Mouse (Mus musculus) forebrain, embryonic 10.5 days (tissue): Measurements from ENCODE around the gene Arhgef26. TPM values are rescaled to one million over a fixed set of nuclear protein-coding genes. Genes with fewer than 3 reads are reported as not detected.

ENCODE experiments used
- DNase-seq: peaks from one replicate; pipeline ENCODE4 v3.0.0-alpha.2; 2017; ENCODE audit warnings: low spot score; ENCODE audit errors: extremely low spot score
- H3K27ac ChIP-seq: fragments of 300-500 bp; sonication (generic); 2 replicates; pipeline ENCODE4 v1.5.1; 2016; ENCODE audit warnings: mild to moderate bottlenecking
- H3K27me3 ChIP-seq: fragments of 300-500 bp; sonication (generic); 2 replicates; pipeline ENCODE4 v1.6.1; 2016; ENCODE audit warnings: mild to moderate bottlenecking; ENCODE audit not compliant: poor library complexity, severe bottlenecking
- H3K36me3 ChIP-seq: fragments of 300-500 bp; sonication (generic); replicated peaks from 2 replicates; pipeline ENCODE4 v1.6.1; 2016; ENCODE audit warnings: mild to moderate bottlenecking, moderate library complexity
- H3K4me1 ChIP-seq: fragments of 300-500 bp; sonication (generic); 2 replicates; pipeline ENCODE4 v1.6.1; 2016
- H3K4me3 ChIP-seq: fragments of 300-500 bp; sonication (generic); 2 replicates; pipeline ENCODE4 v1.5.1; 2016; ENCODE audit warnings: mild to moderate bottlenecking, moderate library complexity
- H3K9me3 ChIP-seq: fragments of 300-500 bp; sonication (generic); 2 replicates; pipeline ENCODE4 v1.6.1; 2016; ENCODE audit warnings: mild to moderate bottlenecking, moderate library complexity
- WGBS: fragments of 180-500 bp; shearing (Covaris S2); methylation state at CpG from one replicate; pipeline ENCODE4 v1.1.7; 2016; 5-methylcytosine and 5-hydroxymethylcytosine counted together
- polyA plus RNA-seq: library from polyadenylated mRNA; unstranded; fragments of >200 nt; fragmentation: Nextera tagmentation; extraction: Ambion mirVana; gene quantifications from 2 replicates; pipeline ENCODE4 v1.2.1, GENCODE M21; 2016

Gene Arhgef26
- polyA plus RNA-seq, 1 experiment from 2014 or later, result 7.5 TPM

GRCm38 (mm10) chr3:62349218-62349897 lies 11.2 kb downstream of the Arhgef26 start:
- Histone ChIP-seq H3K4me3 (no peak overlapping the region), H3K27me3 (no peaks in the 10 kb centered on the region), H3K27ac (no peak overlapping the region), H3K36me3 (peaks cover 11% of the 10 kb centered on the region; the same call in 1 of the 2 replicates), H3K4me1 (no peaks in the 10 kb centered on the region), H3K9me3 (no peaks in the 10 kb centered on the region)
- WGBS, result 90% methylated on average over 11 of the region's 11 CpGs
- DNase-seq, result no peak

GRCm38 (mm10) chr3:62352071-62352470 lies 13.9 kb downstream of the Arhgef26 start:
- Histone ChIP-seq H3K4me1 (no peaks in the 10 kb centered on the region), H3K27ac (no peak overlapping the region), H3K4me3 (no peak overlapping the region), H3K36me3 (peaks cover 6% of the 10 kb centered on the region), H3K27me3 (no peaks in the 10 kb centered on the region), H3K9me3 (no peaks in the 10 kb centered on the region)
- DNase-seq, result no peak
- 82% methylated on average over 4 of the region's 4 CpGs for WGBS

DNA sequence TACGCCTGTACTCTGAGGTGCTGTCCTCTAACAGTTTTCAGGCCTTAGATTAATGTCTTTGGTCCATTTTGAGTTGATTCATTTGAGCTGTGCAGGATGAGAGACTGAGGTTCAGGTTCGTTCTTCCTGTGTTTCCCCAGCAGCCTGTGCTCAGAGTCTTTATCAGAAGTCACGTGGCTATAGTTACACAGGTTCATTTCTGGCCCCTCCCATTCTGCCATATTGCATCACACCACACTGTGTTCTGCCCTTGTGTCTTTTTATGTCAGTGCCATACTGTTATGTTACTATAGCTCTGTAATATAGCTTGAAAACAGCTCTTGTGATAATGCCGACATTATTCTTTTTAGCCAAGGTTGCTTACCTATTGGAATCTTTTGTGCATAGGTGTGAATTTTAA lies 14.7 kb downstream of the Arhgef26 start:
- DNase-seq, result no peak
- H3K4me3 ChIP-seq, result no peak overlapping the region
- H3K4me1 ChIP-seq, result no peaks in the 10 kb centered on the region
- no peaks in the 10 kb centered on the region for H3K27me3 ChIP-seq
- H3K27ac ChIP-seq, result no peak overlapping the region
- peaks cover 5% of the 10 kb centered on the region for H3K36me3 ChIP-seq
- 95% methylated on average over 4 of the region's 4 CpGs for WGBS
- no peaks in the 10 kb centered on the region for H3K9me3 ChIP-seq

GRCm38 (mm10) chr3:62367882-62368281 lies 29.7 kb downstream of the Arhgef26 start:
- no peak for DNase-seq
- Histone ChIP-seq H3K36me3 (no peaks in the 10 kb centered on the region), H3K4me3 (no peak overlapping the region), H3K27me3 (no peaks in the 10 kb centered on the region), H3K4me1 (no peaks in the 10 kb centered on the region), H3K27ac (no peak overlapping the region), H3K9me3 (no peaks in the 10 kb centered on the region)
- WGBS, result 89% methylated on average over 5 of the region's 5 CpGs

DNA sequence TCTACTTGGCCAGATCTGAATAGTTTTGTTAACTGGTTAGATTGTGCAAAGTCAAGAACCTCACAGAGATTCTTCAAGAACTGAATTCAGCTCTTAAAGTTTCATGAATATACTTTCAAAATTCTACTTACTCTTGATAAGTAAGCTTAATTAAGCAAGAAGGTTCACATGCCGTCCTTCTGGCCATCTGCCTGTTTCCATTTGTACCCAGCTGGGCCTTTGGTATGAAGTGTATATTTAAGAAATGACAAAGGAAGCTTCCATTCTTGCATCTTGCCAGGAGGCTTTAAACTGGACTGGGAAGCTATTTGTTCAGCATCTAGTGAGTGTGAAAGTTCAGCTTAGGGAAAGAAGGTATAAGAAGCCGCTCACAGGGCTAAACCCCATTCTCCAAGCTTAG lies 34.7 kb downstream of the Arhgef26 start:
- Histone ChIP-seq H3K4me3 (no peak overlapping the region), H3K4me1 (no peaks in the 10 kb centered on the region), H3K9me3 (no peaks in the 10 kb centered on the region), H3K27me3 (no peaks in the 10 kb centered on the region), H3K27ac (no peak overlapping the region), H3K36me3 (no peaks in the 10 kb centered on the region)
- no peak for DNase-seq
- 87% methylated on average over 2 of the region's 2 CpGs for WGBS

GRCm38 (mm10) chr3:62374346-62374745 lies 36.2 kb downstream of the Arhgef26 start:
- no peaks in the 10 kb centered on the region for H3K27me3 ChIP-seq
- no peaks in the 10 kb centered on the region for H3K4me1 ChIP-seq
- H3K36me3 ChIP-seq, result no peaks in the 10 kb centered on the region
- no peak overlapping the region for H3K27ac ChIP-seq
- DNase-seq, result no peak
- H3K4me3 ChIP-seq, result no peak overlapping the region
- WGBS, result 92% methylated on average over 4 of the region's 4 CpGs
- H3K9me3 ChIP-seq, result no peaks in the 10 kb centered on the region

- H3K9me3 ChIP-seq, result no peaks in the 10 kb centered on the region
- no peaks in the 10 kb centered on the region for H3K36me3 ChIP-seq
- no peak for DNase-seq
- no peak overlapping the region for H3K27ac ChIP-seq
- no peaks in the 10 kb centered on the region for H3K27me3 ChIP-seq
- 92% methylated on average over 6 of the region's 6 CpGs for WGBS
- no peak overlapping the region for H3K4me3 ChIP-seq
- no peaks in the 10 kb centered on the region for H3K4me1 ChIP-seq
These were observed 36.7 kb downstream of the Arhgef26 start for GRCm38 (mm10) chr3:62374831-62375230.

DNA sequence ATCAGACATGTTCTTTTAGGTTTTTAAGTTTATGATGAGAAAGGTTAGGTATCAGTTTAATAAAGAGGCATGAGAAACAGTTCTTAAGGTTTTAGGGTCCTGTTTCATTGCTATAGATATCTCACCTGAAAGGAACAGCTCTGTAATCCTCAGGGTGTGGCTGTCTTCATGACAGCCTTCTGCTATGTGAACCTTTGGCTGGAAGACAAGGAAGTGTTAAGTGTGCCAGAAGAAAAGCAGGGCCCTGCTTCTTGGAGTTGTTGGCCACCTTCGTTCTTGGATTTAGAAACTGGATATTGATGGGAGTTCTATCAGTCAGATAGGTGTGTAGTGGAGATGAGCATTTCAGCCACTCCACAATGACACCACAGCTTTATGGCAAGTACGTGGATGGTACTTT lies 38.6 kb downstream of the Arhgef26 start:
- H3K4me3 ChIP-seq, result no peak overlapping the region
- H3K27me3 ChIP-seq, result no peaks in the 10 kb centered on the region
- H3K9me3 ChIP-seq, result no peaks in the 10 kb centered on the region
- peaks cover 4% of the 10 kb centered on the region; the same call in 1 of the 2 replicates for H3K36me3 ChIP-seq
- WGBS, result 91% methylated on average over 2 of the region's 2 CpGs
- H3K27ac ChIP-seq, result no peak overlapping the region
- no peak for DNase-seq
- H3K4me1 ChIP-seq, result no peaks in the 10 kb centered on the region; the same call in 1 of the 2 replicates

DNA sequence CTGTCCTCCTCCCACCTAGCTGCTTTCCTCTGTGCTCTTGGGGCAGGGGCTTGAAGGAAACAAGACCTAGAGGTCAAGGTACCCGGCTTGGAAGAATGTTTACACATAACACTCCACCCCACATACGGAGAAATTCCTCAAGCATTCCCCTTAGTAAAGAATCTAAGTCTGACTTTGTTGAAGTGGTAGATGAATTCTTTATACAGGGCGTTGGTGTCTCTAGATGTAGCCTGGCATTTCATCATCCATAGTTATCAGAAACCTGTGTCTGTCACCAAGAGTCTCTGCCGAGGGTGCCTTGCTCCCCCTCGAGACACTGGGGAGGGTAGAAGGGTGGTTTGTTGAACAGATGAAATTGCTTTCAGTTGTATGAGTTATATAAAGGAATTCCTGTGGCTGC lies 41.8 kb downstream of the Arhgef26 start:
- Histone ChIP-seq H3K27me3 (no peaks in the 10 kb centered on the region), H3K27ac (no peak overlapping the region), H3K4me3 (no peak overlapping the region), H3K4me1 (no peaks in the 10 kb centered on the region; the same call in 1 of the 2 replicates), H3K9me3 (no peaks in the 10 kb centered on the region), H3K36me3 (peaks cover 4% of the 10 kb centered on the region; the same call in 1 of the 2 replicates)
- 64% methylated on average over 5 of the region's 5 CpGs for WGBS
- DNase-seq, result no peak

DNA sequence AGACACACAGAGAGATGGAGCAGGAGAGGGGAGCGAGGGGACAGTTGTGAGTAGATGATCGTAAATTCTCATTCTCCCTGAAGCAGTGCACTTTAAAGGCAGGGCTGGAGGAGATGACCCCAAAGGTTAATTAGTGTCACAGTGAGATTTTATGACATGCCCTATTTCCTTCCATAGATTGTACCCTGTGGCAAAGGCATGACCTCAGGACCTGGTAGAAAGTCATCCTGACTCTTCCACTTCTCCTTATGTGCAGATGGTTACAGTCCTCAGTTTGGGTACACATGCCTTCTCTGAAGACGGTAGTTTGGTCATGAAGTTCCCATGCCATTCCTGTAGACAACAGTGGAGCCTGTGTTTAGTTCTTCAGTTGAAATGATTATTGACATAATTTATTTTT lies 42.3 kb downstream of the Arhgef26 start:
- DNase-seq, result no peak
- Histone ChIP-seq H3K36me3 (peaks cover 4% of the 10 kb centered on the region; the same call in 1 of the 2 replicates), H3K9me3 (no peaks in the 10 kb centered on the region), H3K4me3 (no peak overlapping the region), H3K4me1 (no peaks in the 10 kb centered on the region; the same call in 1 of the 2 replicates), H3K27ac (no peak overlapping the region), H3K27me3 (no peaks in the 10 kb centered on the region)
- 63% methylated on average over 3 of the region's 3 CpGs for WGBS

DNA sequence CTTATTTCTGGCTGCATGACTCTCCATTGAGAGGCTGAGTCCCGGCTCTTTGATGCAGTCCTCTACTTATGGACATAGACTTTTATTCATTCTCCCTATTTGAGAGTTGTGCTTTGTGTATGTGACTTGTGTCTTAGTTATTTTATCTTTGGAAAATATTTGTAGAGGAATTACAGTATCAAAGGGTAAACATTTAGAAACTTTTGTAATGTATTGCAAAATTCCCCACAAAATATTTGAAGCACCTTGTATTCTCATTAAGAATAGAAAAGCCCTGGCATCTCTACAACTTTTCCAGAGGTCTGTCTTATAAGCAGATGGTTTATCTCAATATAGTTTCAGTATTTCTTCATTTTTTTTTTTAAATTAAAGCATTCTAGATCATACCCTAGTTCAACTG lies 44.7 kb downstream of the Arhgef26 start:
- 88% methylated on average over 1 of the region's 1 CpGs for WGBS
- DNase-seq, result no peak
- peaks cover 4% of the 10 kb centered on the region; the same call in 1 of the 2 replicates for H3K36me3 ChIP-seq
- no peak overlapping the region for H3K27ac ChIP-seq
- no peaks in the 10 kb centered on the region; the same call in 1 of the 2 replicates for H3K4me1 ChIP-seq
- no peaks in the 10 kb centered on the region for H3K9me3 ChIP-seq
- no peak overlapping the region for H3K4me3 ChIP-seq
- H3K27me3 ChIP-seq, result no peaks in the 10 kb centered on the region

- H3K36me3 ChIP-seq, result no peaks in the 10 kb centered on the region
- no peaks in the 10 kb centered on the region for H3K27me3 ChIP-seq
- H3K4me1 ChIP-seq, result peaks cover 17% of the 10 kb centered on the region
- no peak overlapping the region for H3K4me3 ChIP-seq
- DNase-seq, result no peak
- H3K27ac ChIP-seq, result no peak overlapping the region
- H3K9me3 ChIP-seq, result no peaks in the 10 kb centered on the region
These were observed 54.5 kb downstream of the Arhgef26 start for GRCm38 (mm10) chr3:62392636-62393035.

DNA sequence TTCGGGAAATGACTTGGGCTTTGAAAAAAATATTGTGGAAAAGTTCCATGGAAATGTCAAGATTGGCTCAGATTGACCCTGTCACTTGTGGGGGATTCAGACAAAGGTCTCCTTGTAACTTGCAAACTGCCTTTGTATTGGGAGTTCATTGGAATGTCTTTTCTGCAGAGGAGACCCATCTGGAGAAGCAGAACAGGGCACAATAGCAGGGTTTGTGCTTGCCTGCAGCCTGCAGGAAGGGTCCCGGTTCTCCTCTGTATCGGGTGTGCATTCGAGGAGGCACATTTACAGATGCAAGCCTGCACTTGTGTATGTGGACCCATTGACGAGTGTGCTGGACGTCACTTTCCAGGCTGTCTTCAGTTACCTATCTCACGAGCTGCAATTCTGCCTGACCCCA lies 56.1 kb downstream of the Arhgef26 start:
- Histone ChIP-seq H3K36me3 (no peaks in the 10 kb centered on the region), H3K9me3 (no peaks in the 10 kb centered on the region), H3K27ac (0 out of 2 replicates have a peak overlapping the region, but pooled peaks have one; percentile 51), H3K4me3 (no peak overlapping the region), H3K27me3 (no peaks in the 10 kb centered on the region), H3K4me1 (peaks cover 17% of the 10 kb centered on the region)
- 34% methylated on average over 7 of the region's 7 CpGs for WGBS
- DNase-seq, result peak; percentile 37
